Mouse (Mus musculus) right cerebral cortex, postnatal 10 days (tissue): ENCODE data around the gene Prr7.

Source experiments
- DNase-seq, 2 experiments: peaks; one replicate each; pipeline ENCODE4 v3.0.0; 2021; ENCODE audit warnings: low spot score in 2 of 2

The Prr7 gene

DNA sequence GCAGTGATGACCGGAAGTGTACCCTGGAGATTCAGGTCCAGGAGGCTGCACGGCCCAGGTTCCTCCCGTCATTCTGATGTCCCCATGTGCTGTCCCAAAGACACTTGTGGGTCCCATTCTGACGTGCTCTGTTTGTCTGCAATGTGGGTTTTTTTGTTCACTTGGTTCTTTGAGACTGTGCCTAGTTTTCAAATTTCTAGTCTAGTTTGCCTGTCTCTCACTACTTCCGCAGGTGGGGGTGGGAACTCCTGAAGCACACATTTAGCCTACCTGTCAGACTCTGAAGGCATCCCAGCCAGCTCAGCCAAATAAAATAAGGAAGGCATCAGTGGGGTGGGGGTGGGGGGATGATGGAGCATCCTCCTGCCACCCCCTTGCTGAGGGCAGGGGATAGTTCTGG, 15.9 kb upstream of the Prr7 start:
- no peak for DNase-seq

DNA sequence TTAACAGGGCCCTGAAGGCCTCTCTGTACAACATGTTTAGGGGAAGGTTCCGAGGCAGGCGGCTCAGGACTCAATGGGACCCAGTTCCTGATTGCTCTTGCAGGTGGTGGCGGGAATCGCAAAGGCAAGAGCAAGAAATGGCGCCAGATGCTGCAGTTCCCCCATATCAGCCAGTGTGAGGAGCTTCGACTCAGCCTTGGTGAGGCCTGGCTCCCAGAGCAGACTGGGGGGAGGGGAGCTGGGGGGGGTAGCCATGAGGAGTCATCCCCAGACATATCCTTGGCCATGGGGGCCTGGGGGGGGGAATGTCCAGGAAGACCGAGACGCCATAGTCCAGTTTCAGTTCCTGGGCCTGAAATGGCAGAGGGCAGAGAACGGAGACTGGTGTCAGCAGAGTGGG, 14.9 kb upstream of the Prr7 start:
- DNase-seq = no peak

DNA sequence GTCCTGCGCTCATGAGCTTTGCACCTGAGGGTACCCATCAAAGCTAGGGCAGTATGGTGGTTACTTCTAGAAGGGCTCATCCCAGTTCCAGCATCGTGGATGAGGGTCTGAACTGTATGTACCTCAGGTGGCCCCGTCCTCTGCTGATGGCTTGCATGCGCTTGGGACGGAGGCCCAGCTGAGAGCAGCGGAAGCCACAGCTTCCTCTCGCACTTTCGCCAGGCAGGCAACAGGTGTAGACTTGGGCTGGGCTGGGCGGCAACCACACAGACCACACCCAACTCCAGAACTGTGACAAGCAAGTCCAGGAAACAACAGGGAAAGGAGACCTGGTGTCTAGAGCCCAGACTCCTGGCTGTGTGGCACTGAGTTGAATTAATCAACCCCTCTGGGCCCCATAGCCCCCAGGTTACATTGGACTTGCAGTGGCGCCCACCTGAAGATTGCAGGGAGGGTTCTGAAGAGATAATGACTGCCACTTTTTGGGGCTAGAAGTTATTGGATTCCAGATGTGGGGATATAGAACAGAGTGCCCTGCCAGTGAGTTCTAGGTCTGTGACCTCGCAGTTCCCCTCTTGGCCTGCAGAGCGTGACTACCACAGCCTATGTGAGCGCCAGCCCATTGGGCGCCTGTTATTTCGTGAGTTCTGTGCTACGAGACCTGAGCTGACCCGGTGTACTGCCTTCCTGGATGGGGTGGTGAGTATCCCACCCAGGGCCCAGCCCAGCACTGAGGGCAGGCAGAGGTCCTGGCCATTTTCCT, 14.2 kb upstream of the Prr7 start:
- no peak for DNase-seq

DNA sequence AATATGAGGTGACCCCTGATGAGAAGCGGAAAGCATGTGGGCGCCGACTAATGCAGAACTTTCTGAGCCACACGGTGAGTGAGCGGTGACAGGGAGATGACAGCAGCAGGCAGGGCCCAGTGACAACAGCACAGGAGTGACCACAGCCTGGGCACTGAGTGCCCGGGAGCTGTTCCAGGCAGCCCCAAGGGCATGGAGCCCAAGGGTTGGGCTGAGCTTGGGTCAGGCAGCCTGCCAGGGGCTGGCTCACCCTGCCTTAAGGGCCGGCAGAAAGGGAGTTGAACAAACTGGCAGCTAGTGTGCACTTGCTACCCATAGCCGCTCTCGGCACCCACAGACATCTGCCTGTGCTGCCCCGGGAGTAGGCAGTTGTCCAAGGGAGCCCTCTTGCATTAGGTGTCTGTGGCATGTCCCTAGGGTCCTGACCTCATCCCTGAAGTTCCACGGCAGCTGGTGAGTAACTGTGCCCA, 13.5 kb upstream of the Prr7 start:
- DNase-seq = peak; percentile 75 to 78

DNA sequence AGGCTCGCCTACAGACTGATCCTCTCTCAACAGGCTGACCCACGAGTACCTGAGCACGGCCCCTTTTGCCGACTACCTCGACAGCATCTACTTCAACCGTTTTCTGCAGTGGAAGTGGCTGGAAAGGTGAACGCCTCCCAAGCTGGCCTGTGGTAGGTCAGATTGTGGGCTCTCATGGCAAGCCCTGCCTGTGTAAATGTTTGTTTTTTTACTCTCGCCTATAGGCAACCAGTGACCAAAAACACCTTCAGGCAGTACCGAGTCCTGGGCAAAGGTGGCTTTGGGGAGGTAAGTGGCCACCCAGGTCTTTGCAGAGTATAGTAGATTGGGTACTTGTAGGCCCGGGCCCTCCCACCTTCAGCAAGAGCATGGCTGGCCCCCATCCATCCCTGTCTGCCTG, 12.8 kb upstream of the Prr7 start:
- peak in 1 of 2 experiments; percentile 27 for DNase-seq

DNA sequence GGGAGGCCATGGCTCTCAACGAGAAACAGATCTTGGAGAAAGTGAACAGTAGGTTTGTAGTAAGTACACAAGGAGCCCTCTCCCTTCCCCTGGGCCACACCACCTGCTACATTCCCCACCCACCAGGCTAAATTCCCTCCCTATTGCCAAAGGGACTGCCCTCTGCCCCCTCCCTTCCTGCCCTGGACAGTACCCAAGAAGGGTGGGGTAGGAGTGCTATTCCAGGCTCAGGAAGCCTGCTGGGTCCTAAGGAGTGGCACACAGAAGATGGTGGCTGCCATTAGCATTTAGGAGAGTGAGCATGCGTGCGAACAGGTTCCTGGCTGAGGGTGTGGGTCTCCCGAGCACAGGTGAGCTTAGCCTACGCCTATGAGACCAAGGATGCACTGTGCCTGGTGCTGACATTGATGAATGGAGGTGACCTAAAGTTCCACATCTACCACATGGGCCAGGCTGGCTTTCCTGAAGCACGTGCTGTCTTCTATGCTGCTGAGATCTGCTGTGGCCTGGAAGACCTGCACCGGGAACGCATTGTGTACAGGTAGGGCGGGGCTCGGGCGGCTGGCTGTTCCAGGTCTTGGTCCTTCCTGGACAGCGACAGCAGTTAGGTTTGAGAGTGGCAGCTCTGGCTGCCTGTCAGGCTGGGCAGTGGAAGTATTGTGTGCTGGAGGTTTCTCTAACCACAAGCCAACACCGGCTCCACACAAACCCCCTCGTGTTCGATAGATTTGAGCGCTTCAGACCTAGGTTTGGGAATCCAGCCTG, 12.1 kb upstream of the Prr7 start:
- peak in 1 of 2 experiments; percentile 21 for DNase-seq

DNA sequence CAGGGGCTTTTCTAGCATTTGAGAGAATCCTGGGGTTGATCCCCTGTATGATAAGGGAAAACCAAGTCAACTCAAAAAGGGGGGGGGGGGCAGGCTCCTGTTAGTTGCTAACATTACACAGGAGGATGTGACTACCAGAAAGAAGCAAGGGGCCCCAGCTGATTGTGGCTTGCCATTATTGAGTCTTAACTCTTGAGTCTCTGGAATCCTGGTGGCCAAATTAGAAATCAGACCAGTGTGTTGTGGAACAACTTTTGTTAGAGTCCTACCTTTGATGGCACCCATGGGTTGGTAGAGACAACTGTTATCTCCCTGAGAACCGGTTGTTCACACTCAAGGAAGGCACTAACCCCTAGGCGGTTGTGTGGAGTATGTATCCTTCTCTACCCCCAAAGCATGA, 1.1 kb upstream of the Prr7 start:
- DNase-seq = no peak

DNA sequence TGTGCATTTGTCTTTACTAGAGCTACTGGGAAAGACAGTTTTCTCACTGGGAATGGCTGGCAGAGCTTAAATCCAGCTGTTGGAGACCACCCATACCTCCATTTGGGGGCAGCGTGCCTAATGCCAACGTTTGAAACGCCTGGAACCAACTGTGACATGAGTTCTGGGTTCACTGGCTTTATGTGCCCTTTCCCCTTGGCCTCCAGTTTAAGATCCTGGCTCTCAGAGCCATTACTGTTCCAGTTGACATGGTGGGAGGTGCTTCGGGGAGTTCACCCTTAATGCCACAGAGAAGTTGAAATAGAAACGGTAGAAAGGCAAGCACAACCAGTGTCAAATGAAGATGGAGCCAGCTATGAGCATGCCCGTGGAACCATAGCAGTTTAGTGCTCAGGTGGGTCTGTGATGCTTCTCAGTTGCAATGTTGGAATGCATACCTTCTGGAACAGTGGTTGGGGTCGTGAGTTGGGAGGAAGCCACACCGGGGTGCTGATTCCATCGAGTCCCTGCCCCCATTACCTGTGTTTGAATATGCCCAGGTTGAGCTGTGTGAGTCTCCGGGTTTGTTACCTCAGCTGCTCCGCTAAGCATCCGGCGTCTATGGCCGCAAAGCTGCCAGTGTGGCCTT, 554 bp upstream of the Prr7 start:
- peak in 1 of 2 experiments; percentile 68 for DNase-seq

DNA sequence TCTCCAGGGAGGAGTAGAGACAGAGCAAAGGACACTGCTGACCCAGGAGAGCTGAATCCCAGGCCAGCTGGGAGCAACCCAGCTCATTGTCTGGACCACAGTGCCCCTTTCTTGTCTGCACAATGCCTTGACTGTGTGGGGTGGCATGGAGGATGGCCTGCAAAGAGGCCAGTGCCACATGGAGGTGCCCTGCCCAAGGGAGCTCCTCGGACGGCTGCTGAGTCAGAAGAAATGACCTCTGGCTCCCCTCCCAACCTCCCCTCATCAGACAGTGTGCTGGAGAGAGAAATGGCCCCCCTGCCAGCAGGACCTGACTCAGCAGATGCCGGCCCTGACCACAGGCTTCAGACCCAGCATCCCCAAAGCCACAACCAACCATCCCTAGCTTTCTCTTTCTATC, 1.1 kb downstream of the Prr7 start:
- peak in 1 of 2 experiments; percentile 73 for DNase-seq

DNA sequence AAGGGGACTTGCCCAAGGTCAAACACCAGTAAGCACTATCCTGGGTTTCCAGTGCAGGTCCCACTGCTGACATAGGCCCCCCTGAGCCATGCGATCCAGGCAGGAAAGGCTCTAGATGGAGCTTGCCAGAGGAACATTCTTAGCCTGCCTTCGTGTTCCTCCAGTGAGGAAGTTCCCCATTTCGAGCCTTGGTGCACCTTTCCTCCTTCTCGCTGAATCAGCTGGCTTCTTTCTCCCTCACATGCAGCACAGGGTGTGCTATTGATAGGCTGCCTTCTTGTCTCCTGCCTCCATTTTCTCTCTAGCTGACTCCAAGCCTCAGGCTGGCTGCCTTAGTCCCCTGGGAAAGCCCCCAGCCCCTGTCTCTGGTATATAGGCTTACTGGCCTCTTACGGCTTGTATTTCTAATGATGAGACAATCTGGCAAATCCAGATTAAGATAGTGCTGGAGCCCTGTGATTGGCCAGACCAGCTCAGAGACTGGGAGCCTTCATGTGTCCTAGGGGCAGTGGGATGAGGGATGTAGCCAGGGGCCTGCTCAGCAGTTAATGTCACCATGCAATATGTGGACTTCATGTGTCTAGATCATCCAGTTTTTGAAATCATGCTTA, 1.9 kb downstream of the Prr7 start:
- DNase-seq = no peak

DNA sequence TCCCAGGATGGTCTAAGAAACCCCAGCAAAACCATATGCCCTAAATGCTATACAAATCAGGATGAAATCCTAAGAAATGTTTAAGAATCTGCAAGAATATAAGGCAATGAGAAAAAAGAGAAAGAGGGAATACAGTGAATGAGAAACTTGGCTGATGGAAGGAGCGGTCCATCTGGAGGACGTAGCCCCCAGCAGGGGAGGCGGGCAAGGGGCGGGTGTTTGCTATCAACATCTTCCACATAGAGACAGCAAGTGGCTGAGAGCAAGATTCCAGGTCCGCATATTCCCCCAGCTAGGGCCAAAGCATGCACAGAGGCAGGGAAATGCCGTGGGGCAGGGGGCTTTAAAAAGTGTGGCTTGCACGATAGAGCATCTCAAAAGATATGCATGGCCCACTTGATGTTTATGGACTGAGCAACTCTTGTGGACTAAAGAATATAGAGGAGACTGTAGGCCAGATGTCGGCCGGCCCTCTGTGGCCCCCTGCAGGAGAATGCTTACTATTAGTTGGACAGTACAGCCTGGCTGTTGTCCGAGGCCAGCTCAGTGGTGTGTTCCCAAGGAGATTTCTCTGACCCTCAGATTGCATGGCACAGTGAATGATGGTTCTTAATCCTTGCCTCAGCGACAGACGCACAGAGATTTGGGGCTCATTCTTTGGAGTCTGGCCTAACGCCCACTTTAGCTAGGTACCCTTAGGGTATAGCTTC, 4.9 kb downstream of the Prr7 start:
- peak in 1 of 2 experiments; percentile 72 for DNase-seq

DNA sequence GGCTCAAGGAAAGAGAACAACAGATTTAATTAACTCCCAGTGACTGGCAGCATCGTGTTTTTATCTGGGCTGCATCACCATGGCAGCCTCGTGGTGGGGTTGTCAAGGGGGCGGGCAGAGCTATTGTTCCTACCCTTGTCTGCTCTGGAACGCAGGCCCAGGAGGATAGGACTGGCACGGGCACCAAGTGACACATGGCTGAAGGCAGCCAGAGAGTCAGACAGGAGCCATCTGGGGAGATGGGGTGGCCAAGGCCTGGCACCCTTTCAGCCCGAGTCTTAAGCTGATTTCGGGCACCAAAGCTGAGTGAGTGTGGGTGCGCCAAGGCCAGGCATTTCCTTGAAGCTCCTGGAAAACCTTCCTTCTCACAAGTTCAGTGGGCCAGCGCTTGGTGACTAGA, 6.3 kb downstream of the Prr7 start:
- peak; percentile 76 to 86 for DNase-seq

DNA sequence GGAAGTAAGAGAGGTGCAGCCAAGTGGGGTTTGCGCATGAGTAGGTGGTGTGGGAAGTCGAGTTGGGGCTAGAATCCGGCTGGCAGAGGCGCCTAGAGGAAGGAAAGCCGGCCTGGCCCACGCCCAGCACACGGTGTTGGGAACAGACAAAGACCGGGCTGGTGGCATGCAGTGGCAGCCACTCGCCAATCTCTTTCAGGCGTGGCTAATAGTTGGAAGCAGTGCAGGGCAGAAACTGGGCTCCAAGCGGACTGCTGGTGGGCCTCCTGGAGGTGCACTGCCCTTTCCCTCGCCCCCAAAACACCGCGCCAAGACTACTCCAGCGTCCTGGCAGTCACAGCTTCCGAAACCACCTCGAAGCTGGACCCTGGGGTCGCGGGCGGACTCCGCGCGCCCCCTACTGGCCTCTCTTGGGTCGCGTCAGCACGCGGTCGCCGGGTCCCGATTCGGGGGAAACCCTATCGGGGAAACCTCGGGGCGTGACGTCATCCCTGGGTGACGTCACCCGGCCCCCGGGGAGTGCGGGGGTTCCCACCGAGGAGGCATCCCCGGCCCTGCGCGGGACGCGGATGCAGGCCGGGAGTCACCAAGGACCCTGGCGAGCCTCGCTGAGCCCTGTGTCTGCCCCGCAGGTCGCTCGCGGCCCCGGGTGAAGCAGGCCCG, 7.2 kb downstream of the Prr7 start:
- DNase-seq = peak; percentile 90 to 91

DNA sequence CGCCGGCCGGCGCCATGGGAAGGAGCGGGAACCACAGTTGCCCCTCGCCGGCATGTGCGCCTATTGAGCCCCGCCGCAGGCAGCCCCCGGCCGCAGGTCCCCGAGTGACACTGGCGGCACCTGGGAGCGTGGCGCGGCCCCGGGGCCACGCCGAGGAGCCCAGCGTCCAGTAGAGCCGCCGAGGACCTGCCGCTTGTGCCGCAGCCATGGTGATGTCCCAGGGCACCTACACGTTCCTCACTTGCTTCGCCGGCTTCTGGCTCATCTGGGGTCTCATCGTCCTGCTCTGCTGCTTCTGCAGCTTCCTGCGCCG, 7.7 kb downstream of the Prr7 start:
- no peak for DNase-seq

DNA sequence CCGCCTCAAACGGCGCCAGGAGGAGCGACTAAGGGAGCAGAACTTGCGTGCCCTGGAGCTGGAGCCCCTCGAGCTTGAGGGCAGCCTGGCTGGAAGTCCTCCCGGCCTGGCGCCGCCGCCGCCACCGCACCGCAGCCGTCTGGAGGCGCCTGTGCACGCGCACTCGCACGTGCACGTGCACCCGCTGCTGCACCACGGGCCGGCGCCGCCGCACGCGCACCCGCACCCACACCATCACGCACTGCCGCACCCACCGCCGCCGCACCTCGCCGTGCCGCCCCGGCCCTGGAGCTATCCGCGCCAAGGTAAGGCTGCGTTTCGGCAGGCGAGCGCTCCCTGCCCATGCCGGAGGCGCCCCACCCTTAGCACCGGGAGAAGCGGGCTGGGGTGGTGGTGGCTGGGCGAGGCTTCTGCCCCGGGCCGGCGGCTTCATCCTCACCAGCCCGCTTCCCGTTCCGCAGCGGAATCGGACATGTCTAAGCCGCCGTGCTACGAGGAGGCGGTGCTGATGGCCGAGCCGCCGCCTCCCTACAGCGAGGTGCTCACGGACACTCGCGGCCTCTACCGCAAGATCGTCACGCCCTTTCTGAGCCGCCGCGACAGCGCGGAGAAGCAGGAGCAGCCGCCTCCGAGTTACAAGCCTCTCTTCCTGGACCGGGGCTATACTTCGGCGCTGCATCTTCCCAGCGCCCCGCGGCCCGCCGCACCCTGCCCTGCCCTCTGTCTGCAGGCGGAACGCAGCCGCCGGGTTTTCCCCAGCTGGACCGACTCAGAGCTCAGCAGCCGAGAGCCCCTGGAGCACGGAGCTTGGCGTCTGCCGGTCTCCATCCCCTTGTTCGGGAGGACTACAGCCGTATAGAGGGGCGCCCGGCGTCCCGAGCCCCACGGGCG, 8.3 kb downstream of the Prr7 start:
- DNase-seq = peak; percentile 87 to 89

DNA sequence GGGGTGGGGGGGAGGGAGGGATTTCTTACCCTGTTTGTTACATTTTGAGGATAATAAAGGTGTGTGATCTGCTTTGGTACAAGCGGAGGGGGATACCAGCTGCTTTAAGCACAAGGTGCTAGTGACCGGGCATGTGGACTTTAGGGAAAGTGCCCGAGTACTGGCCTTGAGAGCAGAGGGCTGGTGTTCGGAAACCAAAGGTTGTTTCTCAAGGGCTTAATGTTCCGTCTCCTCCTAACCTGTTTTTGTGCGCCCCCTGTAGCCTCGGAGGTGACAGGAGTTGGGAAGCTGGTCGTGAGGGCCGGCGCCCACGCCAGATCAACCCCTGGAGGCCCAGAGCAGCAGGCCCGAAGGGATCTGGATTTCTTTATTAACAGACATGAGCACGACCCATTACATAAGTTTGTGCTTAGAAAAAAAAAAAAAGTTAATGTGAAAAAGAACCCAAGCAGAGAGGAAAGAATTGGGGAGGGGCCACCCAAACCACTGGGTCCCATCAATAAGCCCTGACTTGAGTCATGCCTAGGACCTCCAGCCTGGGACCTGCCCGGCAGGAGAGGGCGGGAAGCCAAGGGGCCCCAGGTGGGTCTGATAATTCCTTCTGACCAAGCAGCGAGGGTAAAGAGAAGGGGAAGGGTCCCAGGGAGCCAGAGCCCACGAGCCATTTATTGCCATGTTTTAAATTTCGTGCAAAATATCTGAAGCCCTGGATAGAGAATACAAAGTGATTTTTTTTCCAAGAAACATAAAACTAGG, 9.2 kb downstream of the Prr7 start:
- no peak for DNase-seq

DNA sequence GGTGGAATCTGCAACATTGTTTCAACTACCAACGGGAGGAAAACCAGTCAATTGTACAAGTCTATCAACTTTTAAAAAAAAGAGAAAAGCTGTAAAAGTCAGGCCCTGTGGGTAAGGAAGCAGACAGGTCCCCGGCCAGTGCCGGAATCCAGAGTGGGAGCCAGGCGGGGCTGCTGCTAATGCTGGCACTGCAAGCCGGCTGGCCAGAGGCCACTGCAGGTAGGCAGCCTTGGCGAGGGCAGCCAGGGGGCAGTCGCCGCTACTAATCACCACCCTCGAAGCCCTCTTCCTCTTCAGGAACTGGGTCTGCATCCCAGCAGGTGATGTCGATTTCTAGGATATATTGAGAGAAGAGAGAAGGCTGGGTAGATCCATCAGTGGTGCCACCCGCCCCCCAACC, 9.9 kb downstream of the Prr7 start:
- DNase-seq = no peak

DNA sequence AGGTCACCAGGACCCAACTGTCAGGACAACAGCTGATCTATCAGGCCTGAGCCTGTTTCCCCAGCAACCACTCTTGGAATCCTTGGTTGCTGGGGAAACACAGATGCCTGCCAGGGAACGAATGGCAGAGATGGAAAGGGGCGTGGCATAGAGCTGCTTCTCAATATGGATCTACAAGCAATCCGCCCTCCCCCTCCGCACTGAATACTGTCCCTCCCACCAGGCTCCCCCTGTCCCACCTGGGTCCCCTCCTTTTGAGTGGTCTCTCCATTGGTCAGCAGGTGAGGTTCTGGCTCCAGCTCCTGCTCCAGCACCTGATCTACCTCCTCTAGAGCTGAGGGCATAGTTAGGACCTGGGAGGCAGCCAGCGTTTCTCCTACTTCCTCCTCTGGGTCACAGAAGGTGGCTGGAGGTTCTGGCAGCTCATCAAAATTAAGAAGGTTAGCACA, 10.6 kb downstream of the Prr7 start:
- DNase-seq = peak; percentile 87 to 92

DNA sequence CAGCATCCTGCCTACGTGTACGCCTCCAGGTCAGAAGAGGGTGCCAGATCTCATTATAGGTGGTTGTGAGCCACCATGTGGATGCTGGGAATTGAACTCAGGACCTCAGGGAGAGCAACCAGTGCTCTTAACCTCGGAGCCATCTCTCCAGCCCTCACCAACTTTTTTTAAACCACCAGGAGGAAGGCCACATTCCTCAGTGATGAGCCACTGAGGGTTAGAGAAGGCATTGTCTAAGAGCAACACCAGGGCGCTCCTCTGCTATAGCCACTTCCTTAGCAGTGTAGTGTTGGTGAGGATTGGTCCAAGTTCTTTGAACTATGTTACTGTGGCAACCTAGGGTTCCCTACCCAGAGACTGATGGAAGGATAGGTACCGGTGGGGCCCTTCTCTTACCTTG, 11.7 kb downstream of the Prr7 start:
- DNase-seq = no peak
